Mouse (Mus musculus) fibroblast of lung, adult 2 months (primary cell): ENCODE data around the gene Hist1h2bq.
"Not testable (repeated sequence)": the region's sequence is repeated elsewhere in the genome, so short reads cannot be mapped to it uniquely, and the experiment has no call there.

Source experiments
- DNase-seq: peaks from one replicate; pipeline ENCODE4 v3.0.0-alpha.2; 2011; ENCODE audit warnings: low read depth

The Hist1h2bq gene

DNA sequence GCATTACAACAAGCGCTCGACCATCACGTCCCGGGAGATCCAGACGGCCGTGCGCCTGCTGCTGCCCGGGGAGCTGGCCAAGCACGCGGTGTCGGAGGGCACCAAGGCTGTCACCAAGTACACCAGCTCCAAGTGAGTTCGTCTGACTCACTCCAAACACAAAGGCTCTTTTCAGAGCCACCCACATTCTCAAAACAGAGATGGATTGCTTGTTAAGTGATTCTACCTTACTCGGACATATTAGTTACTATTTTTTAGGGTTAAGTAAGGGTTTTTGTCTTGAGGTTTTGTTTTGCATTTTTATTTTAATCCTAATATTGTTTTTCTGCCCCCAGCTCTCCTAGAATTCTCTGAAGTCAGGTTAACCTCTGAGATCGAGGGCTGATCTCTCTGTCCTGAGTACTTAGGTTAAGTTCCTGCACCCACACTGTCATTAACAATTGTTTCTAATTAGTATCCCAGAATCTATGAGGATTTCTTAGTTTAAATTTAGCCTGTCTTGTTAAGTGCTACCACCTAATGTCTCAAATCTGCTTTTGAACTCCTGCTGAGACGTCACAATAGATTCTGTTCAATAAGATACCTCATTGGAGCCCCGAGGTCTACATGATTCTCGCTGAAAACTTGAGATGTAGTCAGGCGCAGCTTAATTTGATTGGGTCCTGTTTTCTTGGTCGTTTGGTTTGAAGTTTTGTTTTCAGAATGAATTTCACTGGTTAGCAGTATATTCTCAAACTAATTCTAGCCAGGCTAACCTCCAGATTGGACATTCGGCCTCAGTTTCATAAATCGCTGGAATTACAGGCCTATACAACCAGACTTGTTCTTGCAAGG, 22.0 kb downstream of the Hist1h2bq start:
- DNase-seq, result no peak

DNA sequence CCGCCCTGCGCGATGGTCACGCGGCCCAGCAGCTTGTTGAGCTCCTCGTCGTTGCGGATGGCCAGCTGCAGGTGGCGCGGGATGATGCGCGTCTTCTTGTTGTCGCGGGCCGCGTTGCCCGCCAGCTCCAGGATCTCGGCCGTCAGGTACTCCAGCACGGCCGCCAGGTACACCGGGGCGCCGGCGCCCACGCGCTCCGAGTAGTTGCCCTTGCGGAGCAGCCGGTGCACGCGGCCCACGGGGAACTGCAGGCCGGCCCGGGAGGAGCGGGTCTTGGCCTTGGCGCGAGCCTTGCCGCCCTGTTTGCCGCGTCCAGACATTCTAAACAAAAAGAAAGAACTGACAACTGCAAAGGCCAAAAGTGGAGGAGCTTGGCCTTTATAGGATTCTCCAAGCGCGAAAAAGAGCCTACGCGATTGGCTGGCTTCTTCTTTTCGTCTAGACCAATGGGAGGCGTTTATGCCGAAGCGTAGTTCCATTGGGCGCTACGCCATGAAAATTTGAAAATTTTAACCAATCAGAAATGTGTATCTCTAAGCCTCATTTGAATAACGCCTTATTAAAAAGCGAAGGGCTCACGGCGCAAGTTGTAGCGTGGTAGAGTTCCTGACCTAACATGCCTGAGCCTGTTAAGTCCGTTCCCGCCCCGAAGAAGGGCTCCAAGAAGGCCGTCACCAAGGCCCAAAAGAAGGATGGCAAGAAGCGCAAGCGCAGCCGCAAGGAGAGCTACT, 22.9 kb downstream of the Hist1h2bq start, which contains the start of the genes Hist1h2an and Hist1h2bp:
Gene Hist1h2an (minus strand): TSS at position 320 of the 731 bp plus-strand sequence.
Gene Hist1h2bp (plus strand): TSS at position 563 of the 731 bp plus-strand sequence.
- peak; percentile 98 for DNase-seq

DNA sequence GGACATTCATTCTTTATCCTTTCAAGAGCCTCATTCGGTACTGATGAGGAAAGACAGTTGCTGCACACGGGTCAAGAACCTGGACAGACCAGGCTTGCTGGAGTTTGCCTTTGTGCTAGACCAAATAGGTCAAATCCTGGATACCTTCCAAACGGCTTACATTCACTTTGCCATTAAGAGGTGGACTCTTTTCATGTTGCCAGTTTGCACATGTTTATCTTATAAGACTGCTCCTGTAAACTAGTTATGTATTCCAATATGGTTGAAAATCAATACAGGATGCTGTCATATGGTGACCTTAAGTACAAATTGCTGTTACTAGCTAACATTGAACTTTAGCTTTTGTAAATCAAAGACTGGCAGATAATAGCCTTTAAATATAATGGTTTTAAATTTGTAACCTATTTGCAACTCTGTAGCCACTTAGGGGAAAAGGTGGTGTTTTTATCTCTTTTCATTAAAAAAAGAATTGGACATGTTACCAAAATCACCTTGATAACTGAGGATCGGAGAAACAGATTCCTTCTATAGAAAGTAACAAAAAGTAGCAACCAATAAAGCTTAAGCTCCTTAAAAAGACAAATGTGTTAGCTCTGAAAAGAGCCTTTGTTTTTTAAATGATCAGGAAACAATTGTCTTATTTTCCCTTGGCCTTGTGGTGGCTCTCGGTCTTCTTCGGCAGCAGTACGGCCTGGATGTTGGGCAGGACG, 23.7 kb downstream of the Hist1h2bq start:
- no peak for DNase-seq

DNA sequence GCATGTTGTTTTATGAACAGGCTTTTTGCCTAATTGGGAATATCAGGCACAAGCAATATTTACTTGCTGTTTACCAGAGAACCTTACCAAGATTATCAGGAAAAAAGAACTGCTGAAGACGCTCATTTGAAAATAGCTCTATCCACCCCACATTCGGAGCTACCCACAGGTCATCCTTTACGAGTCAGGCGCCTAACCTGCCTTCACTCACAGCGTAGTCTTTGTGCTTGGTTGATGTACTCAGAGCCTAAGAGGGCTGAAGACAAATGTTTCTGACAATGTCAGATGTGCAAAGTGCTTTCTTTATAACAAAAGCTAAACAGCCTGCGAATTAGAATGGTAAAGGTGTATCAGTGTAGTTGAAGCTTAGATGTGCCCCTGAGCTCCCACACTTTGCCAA, 25.7 kb downstream of the Hist1h2bq start:
- DNase-seq, result no peak

DNA sequence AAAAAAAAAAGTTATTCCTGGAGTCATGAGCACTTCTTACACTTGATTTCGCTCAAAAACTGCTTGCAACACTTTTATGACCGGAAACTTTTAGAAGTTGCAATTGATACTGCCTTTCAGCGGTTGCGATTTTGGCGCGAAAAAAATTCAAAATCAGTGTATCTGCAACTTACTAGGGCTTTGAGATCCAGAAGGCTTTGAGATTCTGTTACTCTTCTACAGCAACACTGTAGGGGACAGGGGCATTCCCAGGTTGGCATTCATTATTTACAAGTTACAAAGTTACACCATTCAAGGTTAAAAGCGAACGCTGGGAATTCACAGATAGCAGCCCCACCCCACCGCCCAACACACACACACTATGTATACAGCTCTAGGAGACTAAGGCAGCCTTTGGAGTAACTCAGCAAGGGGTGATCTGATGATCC, 26.2 kb downstream of the Hist1h2bq start:
- DNase-seq, result no peak

DNA sequence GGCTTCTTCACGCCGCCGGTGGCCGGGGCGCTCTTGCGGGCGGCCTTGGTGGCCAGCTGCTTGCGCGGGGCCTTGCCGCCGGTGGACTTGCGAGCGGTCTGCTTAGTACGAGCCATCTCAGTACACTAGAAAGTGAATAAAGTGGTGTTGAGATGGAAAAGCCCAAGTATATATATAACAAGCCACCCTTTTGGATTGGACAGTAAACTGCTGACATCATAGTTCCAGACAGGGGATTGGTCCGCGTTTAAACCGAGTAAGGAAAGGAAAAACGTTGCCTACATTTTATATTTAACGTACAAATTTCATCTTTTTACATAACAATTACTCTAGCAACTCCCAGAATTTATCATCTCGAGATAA, 26.8 kb downstream of the Hist1h2bq start, which contains the start of gene Hist1h3i:
Gene Hist1h3i (minus strand): TSS at position 116 of the 363 bp plus-strand sequence.
- peak; percentile 79 for DNase-seq

DNA sequence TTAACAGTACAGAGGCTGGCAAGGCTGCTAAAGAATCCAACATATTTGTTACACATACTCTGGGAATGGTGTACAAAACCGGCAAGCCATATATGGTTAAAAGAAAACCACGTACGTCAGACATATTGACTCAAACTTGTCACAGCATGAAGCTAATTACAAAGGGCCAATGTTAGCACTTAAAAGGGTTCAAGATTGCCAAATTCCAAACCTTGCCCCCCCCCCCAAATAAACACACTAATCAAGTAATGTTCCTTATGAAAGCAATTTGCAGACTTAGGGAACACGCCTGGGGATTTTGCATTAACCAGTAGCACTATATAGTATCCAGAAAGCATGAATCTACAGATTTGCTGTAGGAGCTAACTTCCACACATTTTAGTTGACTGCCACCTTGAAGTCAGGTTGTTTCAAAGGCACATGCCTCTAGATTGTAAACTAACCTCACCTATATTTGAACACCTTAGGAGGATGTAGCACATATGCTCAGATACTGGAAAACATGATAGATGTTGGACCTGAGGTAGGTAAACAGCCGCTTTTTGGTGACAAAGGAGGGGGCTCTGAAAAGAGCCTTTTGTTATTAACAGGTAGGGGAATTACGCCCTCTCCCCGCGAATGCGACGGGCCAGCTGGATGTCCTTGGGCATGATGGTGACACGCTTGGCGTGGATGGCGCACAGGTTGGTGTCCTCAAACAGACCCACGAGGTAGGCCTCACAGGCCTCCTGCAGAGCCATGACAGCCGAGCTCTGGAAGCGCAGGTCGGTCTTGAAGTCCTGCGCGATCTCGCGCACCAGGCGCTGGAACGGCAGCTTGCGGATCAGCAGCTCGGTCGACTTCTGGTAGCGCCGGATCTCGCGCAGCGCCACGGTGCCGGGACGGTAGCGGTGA, 27.4 kb downstream of the Hist1h2bq start:
- not testable (repeated sequence) for DNase-seq

DNA sequence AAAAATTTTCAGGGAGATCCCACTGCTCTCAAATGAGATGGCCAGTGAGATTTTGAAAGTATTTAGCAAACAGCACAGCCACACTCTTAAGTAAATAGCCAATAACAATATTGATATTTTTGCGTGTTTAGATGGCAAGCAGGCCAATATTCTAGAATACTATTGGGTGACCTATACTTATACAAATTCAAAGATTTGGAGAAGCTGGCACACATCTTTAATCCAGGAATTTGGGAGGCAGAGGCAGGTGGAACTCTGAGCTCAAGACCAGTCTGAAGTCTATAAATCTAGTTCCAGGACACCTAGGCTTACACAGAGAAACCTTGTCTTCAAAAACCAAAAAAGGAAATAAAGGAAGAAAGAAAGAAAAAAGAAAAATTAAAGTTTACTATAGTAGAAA, 28.4 kb downstream of the Hist1h2bq start:
- no peak for DNase-seq

DNA sequence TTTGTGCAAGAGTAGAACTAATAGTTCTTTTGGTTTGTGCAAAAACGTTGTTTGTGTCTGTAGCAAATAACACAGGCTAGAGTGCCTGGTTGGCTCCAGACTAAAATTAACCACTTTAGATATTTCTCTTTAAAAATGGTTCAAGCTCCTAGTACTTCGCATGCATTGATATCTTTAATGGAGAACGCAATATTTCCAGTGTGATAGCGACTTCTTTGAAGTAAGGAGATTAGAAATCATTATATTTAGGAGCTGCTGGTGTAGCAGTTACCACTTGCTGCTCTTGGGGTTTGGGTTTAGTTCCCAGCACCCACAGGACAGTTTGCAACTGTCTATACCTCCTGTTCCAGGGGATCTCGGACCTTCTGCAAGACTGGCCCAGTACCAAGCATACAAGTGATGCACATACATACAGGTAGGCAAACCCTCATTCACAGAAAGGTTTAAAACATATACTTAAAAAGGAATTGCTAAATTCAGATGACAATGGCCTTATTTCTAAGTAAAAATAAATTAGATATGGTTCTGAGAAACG, 28.9 kb downstream of the Hist1h2bq start:
- DNase-seq, result no peak

DNA sequence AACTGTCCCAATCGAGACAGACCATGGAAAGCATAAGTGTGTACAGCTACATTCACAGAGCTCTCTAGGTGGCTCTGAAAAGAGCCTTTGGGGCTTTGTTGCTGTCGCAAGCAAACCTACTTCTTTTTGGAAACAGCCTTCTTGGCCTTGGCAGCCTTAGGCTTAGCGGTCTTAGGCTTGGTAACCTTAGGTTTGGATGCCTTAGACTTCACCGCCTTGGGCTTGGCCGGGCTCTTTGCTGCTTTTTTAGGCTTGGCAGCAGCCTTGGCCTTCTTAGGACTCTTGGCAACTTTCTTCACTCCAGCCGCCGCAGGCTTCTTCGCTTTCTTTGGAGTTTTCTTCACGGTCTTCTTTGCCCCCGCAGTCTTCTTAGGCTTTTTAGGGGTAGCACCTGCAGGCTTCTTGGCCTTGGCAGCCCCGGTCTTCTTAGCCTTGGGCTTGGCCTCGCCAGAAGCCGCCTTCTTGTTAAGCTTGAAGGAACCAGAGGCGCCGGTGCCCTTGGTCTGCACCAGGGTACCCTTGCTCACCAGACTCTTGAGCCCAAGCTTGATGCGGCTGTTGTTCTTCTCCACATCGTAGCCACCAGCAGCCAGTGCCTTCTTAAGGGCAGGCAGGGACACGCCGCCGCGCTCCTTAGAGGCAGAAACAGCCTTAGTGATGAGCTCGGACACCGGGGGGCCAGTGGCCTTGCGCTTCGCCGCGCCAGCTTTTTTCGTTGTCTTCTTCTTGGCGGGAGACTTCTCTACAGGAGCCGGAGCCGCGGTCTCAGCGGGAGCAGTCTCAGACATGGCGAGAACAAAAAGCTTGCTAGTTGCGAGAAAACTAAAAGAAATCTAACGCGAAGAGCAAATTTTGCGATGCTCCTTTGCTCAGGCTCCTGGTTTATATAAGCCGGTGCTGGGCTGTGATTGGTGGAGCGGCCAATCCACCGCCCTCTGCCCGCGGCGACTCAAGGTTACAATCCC, 29.9 kb downstream of the Hist1h2bq start, which contains the start of gene Hist1h1b:
Gene Hist1h1b (minus strand): TSS at position 859 of the 965 bp plus-strand sequence.
- no peak for DNase-seq

DNA sequence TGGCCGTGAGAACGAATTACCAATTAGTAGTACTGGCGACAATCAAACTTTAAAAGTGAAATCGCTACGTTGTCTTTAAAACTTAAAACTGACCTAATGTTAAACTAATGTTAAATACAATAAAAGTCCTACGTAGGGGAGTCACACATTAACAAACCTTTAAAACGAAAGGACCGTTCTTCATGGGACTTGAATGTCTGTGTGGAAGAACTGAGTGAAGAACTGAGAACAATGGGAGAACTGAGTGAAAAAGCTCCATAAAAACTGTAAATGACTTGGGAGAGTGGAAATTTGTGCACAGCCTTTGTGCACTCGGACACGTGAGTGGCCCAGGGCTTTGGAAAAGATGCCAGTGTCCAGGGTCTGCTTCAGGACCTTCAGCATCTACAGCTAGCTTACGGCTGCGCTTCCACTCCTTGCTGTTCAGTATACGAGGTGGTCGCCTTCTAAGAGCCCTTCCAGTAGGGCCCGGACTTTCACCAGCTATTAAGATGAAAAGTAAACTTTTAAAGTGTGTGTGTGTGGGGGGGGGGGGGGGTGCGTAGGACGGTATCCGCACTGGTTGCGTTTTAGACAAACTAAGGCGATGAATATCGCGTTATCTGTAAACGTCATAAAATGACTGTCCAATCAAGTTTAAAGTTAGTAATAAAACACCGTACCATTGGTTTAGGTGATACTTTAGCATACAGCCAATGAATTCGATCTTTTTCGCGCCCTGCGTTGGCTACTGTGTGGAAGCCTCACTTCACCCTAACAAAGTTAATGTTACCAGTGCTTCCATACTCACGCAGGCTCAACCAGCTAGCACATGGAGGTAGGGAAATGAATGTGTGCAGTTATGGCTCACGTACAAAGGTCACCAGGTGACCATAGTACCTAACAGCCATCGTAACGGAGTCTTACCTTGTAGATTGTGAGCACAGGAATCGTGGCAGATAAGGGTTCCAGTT, 30.9 kb downstream of the Hist1h2bq start:
- DNase-seq, result peak; percentile 85
